Mouse (Mus musculus) embryonic facial prominence, embryonic 14.5 days (tissue): Measurements from ENCODE around the gene Epb42. TPM values are rescaled to one million over a fixed set of nuclear protein-coding genes. Genes with fewer than 3 reads are reported as not detected.
"Not testable (repeated sequence)": the region's sequence is repeated elsewhere in the genome, so short reads cannot be mapped to it uniquely, and the experiment has no call there.

ENCODE experiments used
- ATAC-seq: fragments of 200-750 bp; cut with Nextera tagmentation; 2 replicates; pipeline ENCODE4 v1.8.0; 2017; ENCODE audit warnings: low read depth, moderate number of reproducible peaks, moderate TSS enrichment
- DNase-seq: peaks from one replicate; pipeline ENCODE4 v3.0.0-alpha.2; 2015; ENCODE audit warnings: low spot score
- H3K27ac ChIP-seq: fragments of 300-500 bp; sonication (generic); replicated peaks from 2 replicates; pipeline ENCODE4 v1.5.1; 2014; ENCODE audit warnings: low read depth, mild to moderate bottlenecking, low read length, moderate library complexity
- H3K27me3 ChIP-seq: fragments of 300-500 bp; sonication (generic); replicated peaks from 2 replicates; pipeline ENCODE4 v1.6.1; 2014; ENCODE audit warnings: low read length; ENCODE audit not compliant: control insufficient read depth, insufficient read depth
- H3K36me3 ChIP-seq: fragments of 300-500 bp; sonication (generic); 2 replicates; pipeline ENCODE4 v1.6.1; 2014; ENCODE audit warnings: low read length, mixed read lengths; ENCODE audit not compliant: control insufficient read depth, insufficient read depth
- H3K4me1 ChIP-seq: fragments of 300-500 bp; sonication (generic); 2 replicates; pipeline ENCODE4 v1.6.1; 2014; ENCODE audit warnings: antibody characterized with exemption, low read length; ENCODE audit not compliant: control insufficient read depth, insufficient read depth
- H3K4me2 ChIP-seq: fragments of 300-500 bp; sonication (generic); 2 replicates; pipeline ENCODE4 v1.6.1; 2014; ENCODE audit warnings: low read depth, mild to moderate bottlenecking, low read length, moderate library complexity, mixed read lengths
- H3K4me3 ChIP-seq: fragments of 300-500 bp; sonication (generic); 2 replicates; pipeline ENCODE4 v1.5.1; 2014; ENCODE audit warnings: low read depth, mild to moderate bottlenecking, low read length
- H3K9ac ChIP-seq: fragments of 300-500 bp; sonication (generic); 2 replicates; pipeline ENCODE4 v1.6.1; 2014; ENCODE audit warnings: low read depth, mild to moderate bottlenecking, low read length, moderate library complexity, mixed read lengths
- H3K9me3 ChIP-seq: fragments of 300-500 bp; sonication (generic); 2 replicates; pipeline ENCODE4 v1.6.1; 2016; ENCODE audit warnings: low read length; ENCODE audit not compliant: control insufficient read depth
- WGBS: fragments of 180-500 bp; shearing (Covaris S2); extraction: QIAGEN DNeasy Blood & Tissue Kit; methylation state at CpG from one replicate; pipeline ENCODE4 v1.1.7; 2014; 5-methylcytosine and 5-hydroxymethylcytosine counted together
- polyA plus RNA-seq: library from polyadenylated mRNA; unstranded; fragments of >200 nt; fragmentation: Nextera tagmentation; extraction: Ambion mirVana; gene quantifications from 2 replicates; pipeline ENCODE4 v1.2.1, GENCODE M21; 2014

The Epb42 gene
- polyA plus RNA-seq, 1 experiment from 2014 or later: 0.71 TPM

DNA sequence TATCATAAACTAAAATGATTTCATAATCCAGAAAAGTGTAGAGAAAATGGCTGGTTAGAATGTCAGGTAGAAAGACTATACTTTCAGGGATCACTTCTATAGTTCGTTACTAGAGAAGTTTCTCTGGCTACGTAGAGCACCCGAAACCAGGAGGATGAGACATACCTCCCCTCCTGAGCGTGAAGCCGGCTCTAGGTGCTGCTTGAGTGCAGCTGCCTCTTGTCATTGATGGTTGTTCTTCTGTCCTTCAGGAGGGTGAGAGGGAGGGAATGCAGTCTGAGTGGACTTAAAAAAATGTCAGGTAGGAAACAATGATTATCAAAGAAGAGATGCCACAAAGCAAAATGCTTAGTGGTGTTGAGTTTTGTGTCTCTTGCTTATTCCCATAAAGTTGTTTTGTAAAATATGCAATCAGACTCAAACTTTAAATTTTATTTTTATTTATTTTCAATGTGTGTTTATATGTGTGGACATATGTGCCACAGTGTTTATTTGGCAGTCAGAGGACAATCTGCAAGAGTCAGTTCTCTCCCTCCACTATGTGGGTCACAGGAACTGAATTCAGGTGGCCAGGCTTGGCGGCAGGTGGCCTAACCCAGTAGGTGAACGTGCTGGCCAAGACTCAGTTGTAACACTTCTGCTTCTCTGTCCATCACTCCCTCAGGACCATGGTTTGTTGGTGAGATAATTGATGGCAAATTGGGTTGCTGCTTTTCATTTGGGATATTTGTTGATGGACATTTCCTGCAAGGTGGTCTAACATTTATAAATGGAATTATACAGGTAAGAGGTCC lies 32.7 kb downstream of the Epb42 start:
- DNase-seq: no peak
- Histone ChIP-seq H3K36me3 (no peaks in the 10 kb centered on the region), H3K4me3 (no peak overlapping the region), H3K27ac (no peak overlapping the region), H3K4me1 (0 out of 2 replicates have a peak, but pooled peaks cover 3% of the 10 kb centered on the region), H3K4me2 (no peak overlapping the region), H3K9ac (no peak overlapping the region), H3K9me3 (no peaks in the 10 kb centered on the region), H3K27me3 (no peaks in the 10 kb centered on the region)
- ATAC-seq: no peak
- 78% methylated on average over 7 of the region's 7 CpGs for WGBS

DNA sequence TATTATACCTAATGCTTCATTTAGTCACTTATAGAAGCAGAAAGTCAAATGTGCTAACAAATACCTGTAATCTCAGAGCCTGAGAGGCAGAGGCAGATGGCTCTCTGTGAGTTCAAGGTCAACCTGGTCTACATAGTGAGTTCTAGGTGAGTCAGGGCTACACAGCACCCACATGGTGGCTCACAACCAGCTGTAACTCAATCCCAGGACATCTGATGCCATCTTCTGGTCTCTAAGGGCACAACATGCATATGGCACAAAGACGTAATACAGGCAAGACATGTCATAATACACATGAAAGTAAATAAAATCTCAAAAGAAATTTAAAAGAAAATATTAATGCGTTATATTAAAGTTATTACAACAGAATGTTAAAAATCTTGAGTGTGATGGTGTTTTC lies 33.3 kb downstream of the Epb42 start:
- no peak overlapping the region for H3K4me3 ChIP-seq
- ATAC-seq (no peak), DNase-seq (no peak)
- no peak overlapping the region for H3K9ac ChIP-seq
- no peaks in the 10 kb centered on the region for H3K27me3 ChIP-seq
- H3K4me2 ChIP-seq: no peak overlapping the region
- H3K4me1 ChIP-seq: no peaks in the 10 kb centered on the region
- H3K36me3 ChIP-seq: no peaks in the 10 kb centered on the region
- WGBS: 67% methylated on average over 2 of the region's 2 CpGs
- no peaks in the 10 kb centered on the region for H3K9me3 ChIP-seq
- H3K27ac ChIP-seq: no peak overlapping the region

GRCm38 (mm10) chr2:120998863-120999262 lies 38.0 kb downstream of the Epb42 start:
- DNase-seq: no peak
- Histone ChIP-seq H3K36me3 (no peaks in the 10 kb centered on the region), H3K4me2 (no peak overlapping the region), H3K27ac (no peak overlapping the region), H3K4me3 (no peak overlapping the region), H3K9ac (no peak overlapping the region), H3K27me3 (no peaks in the 10 kb centered on the region), H3K9me3 (no peaks in the 10 kb centered on the region), H3K4me1 (no peaks in the 10 kb centered on the region)
- ATAC-seq: no peak
- WGBS: 78% methylated on average over 8 of the region's 8 CpGs

DNA sequence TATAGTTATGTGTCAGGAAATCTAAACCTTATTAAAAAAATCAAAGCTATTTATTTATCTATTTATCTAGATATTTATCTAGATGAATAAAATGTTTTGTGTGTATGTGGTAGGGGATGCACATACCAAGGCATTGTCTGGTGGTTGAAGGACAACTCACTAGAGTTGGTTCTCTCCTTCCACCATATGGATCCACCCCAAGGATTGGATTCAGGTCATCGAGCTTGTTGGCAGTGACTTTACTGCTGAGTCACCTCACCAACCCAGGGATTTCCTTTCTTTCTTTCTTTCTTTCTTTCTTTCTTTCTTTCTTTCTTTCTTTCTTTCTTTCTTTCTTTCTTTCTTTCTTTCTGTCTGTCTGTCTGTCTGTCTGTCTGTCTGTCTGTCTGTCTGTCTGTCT lies 40.3 kb downstream of the Epb42 start:
- not testable (repeated sequence) for H3K4me3 ChIP-seq, H3K4me1 ChIP-seq, ATAC-seq, H3K36me3 ChIP-seq, H3K4me2 ChIP-seq, H3K9me3 ChIP-seq, H3K27me3 ChIP-seq, DNase-seq, H3K27ac ChIP-seq, H3K9ac ChIP-seq
- 87% methylated on average over 1 of the region's 1 CpGs for WGBS

DNA sequence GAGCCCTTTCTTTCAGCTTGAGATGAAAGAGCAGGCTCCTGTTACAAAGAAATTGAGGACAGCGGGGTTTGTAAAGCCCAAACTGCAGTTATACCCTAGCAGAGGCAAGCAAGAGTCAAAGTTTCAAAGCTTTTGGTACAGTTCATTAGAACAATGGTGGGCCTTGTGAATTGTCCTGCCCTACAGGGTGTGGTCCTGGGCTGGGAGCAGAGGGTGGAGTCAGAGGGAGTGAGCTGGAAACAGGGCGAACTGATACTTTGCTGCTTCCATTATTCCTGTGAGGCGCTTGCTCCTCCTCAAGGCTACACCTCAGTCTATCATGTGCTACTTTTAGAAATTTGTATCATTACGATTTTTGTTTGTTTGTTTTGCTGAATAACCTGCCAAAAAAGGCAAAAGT lies 45.7 kb downstream of the Epb42 start:
- H3K27ac ChIP-seq: no peak overlapping the region
- H3K36me3 ChIP-seq: no peaks in the 10 kb centered on the region
- H3K9ac ChIP-seq: no peak overlapping the region
- no peaks in the 10 kb centered on the region for H3K27me3 ChIP-seq
- ATAC-seq: no peak
- H3K4me3 ChIP-seq: no peak overlapping the region
- H3K9me3 ChIP-seq: no peaks in the 10 kb centered on the region
- no peaks in the 10 kb centered on the region for H3K4me1 ChIP-seq
- H3K4me2 ChIP-seq: no peak overlapping the region
- WGBS: 65% methylated on average over 4 of the region's 4 CpGs
- no peak for DNase-seq

GRCm38 (mm10) chr2:120985241-120985640 lies 51.6 kb downstream of the Epb42 start:
- H3K9me3 ChIP-seq: no peaks in the 10 kb centered on the region
- H3K4me1 ChIP-seq: no peaks in the 10 kb centered on the region
- no peak overlapping the region for H3K27ac ChIP-seq
- H3K27me3 ChIP-seq: no peaks in the 10 kb centered on the region
- ATAC-seq (no peak), DNase-seq (no peak)
- no peak overlapping the region for H3K9ac ChIP-seq
- WGBS: 85% methylated on average over 1 of the region's 1 CpGs
- H3K4me3 ChIP-seq: no peak overlapping the region
- no peaks in the 10 kb centered on the region for H3K36me3 ChIP-seq
- no peak overlapping the region for H3K4me2 ChIP-seq

DNA sequence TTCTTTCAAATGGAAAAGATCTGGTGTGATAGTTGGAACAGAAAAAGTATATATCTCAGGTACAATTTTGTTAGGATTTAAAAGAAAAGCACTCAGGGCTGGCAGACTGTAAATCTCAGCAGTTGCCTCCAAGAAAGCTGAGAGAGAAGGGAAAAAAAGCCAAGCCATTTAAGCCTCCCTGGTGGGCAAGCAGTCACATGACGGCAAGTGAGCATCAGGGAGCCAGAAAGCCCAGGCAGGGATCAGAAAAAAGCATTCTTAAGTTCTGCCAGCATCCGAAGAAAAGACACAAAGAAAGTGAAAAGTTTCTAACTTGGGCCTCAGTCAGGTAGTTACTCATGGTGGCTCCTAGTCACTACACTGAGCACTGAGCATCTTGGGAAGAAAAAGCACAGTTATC lies 53.3 kb downstream of the Epb42 start:
- Histone ChIP-seq H3K9me3 (no peaks in the 10 kb centered on the region), H3K27me3 (no peaks in the 10 kb centered on the region), H3K4me2 (no peak overlapping the region), H3K4me1 (no peaks in the 10 kb centered on the region), H3K4me3 (no peak overlapping the region), H3K27ac (no peak overlapping the region), H3K9ac (no peak overlapping the region), H3K36me3 (no peaks in the 10 kb centered on the region)
- no peak for DNase-seq
- 13% methylated on average over 2 of the region's 2 CpGs for WGBS
- ATAC-seq: no peak

DNA sequence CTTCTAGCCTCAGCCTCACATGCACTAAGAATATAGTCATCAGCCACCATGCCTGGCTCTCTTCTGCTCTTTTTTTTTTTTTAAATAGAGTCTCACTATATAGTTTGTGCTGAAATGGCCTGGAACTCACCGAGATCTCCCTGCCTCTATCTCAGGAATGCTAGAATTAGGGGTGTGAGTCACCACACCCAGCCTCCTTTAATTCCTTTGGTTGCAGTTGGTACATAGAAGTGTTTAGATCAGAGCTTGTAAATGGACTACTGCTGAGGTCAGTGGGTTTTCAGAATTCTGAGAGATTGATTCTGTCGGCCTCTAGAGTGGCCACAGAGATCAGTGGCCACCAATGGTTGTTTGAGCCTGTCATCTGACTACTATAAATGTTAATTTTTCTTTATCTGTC lies 56.0 kb downstream of the Epb42 start:
- no peak overlapping the region for H3K4me2 ChIP-seq
- DNase-seq (no peak), ATAC-seq (no peak)
- no peak overlapping the region for H3K27ac ChIP-seq
- H3K9ac ChIP-seq: no peak overlapping the region
- 58% methylated on average over 2 of the region's 2 CpGs for WGBS
- no peak overlapping the region for H3K4me3 ChIP-seq
- H3K4me1 ChIP-seq: 0 out of 2 replicates have a peak, but pooled peaks cover 2% of the 10 kb centered on the region
- no peaks in the 10 kb centered on the region for H3K9me3 ChIP-seq
- H3K27me3 ChIP-seq: peaks cover 4% of the 10 kb centered on the region; the same call in 1 of the 2 replicates
- H3K36me3 ChIP-seq: no peaks in the 10 kb centered on the region

DNA sequence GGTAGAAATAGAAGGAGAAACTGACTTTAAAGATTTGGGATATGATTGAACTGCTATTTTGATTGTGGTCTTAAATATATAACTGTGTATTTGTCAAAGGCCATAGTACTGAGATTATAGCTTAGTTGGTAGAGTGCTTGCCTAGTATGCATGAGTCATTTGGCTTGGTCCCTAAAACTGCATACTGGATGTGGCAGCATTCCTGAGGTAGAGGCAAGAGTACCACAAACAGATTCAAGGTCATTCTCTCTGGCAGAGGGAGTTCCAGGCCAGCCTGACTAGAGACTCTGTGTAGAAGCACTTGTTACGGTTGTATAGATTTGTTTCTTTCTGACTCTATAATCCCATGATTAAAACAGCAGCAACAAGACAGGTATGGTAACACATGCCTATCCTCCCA lies 57.1 kb downstream of the Epb42 start:
- Histone ChIP-seq H3K27me3 (peaks cover 4% of the 10 kb centered on the region; the same call in 1 of the 2 replicates), H3K36me3 (no peaks in the 10 kb centered on the region), H3K4me2 (no peak overlapping the region), H3K27ac (no peak overlapping the region), H3K4me1 (0 out of 2 replicates have a peak, but pooled peaks cover 2% of the 10 kb centered on the region), H3K9ac (no peak overlapping the region), H3K9me3 (no peaks in the 10 kb centered on the region), H3K4me3 (no peak overlapping the region)
- ATAC-seq: no peak
- no peak for DNase-seq
- whole genome bisulfite sequencing: 96% methylated on average over 1 of the region's 1 CpGs
